Mouse (Mus musculus): Measurements from ENCODE around the gene Sez6l. TPM values are rescaled to one million over a fixed set of nuclear protein-coding genes. Genes with fewer than 3 reads are reported as not detected.

Sez6l gene
- total and polyA plus RNA-seq, 3 experiments, result not detected

DNA sequence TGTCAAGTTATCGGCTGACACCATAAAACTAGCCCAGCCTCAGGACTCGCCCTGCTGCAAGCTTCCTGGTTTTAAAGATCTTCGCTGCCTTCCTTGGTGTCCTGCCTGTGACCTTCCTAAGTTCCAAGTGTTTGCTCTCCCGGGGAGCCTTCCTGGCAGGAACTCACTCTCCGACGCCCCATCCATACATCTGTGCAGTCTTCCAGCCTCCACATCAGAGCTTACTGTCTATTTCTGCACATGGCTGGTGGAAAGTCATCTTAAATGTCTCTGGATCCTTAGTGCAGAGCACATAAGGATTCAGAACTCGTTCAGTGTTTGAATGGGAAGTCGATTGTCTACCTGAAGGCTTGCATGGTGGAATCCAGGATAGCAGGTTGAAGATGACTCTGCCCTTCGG, 59.5 kb downstream of the Sez6l start:
- TF ChIP-seq PAX5 (IDR thresholded peaks at IDR 0.05; ENCODE audit: low read length), result no peak
- TF ChIP-seq SIN3A (IDR thresholded peaks at IDR 0.05; ENCODE audit: low read length), result no peak
- no peak for TF ChIP-seq UBTF (IDR thresholded peaks at IDR 0.05; ENCODE audit: low read depth, low read length)
- no peak for TF ChIP-seq ZC3H11A (IDR thresholded peaks at IDR 0.05; ENCODE audit: low read depth, low read length)
- TF ChIP-seq EP300 (IDR thresholded peaks at IDR 0.05; ENCODE audit: low read length), result no peak
- no peak for TF ChIP-seq ZMIZ1 (IDR thresholded peaks at IDR 0.05; ENCODE audit: low read depth, low read length)
- TF ChIP-seq ZNF384 (IDR thresholded peaks at IDR 0.05; ENCODE audit: low read depth, low read length), result no peak
- no peak for TF ChIP-seq NRF1 (IDR thresholded peaks at IDR 0.05; ENCODE audit: low read depth, low read length)
- no peak for TF ChIP-seq JUND (conservative IDR thresholded peaks at IDR 0.05; ENCODE audit: low read depth, low read length)
- no peak for TF ChIP-seq POLR2AphosphoS2 (IDR thresholded peaks at IDR 0.05; ENCODE audit: low read depth, low read length)
- no peak for TF ChIP-seq TCF12 (IDR thresholded peaks at IDR 0.05; ENCODE audit: low read depth, low read length)
- TF ChIP-seq USF1 (IDR thresholded peaks at IDR 0.05; ENCODE audit: low read depth, low read length), result no peak
- Histone ChIP-seq H3K9ac (ENCODE audit: insufficient read depth, low read depth) (no peak overlapping the region), H3K9me3 (replicated peaks; ENCODE audit: low read length) (peaks cover 86% of the 10 kb centered on the region), H3K36me3 (replicated peaks in 1 of 2; ENCODE audit: control insufficient read depth in 1 of 2, insufficient read depth in 1 of 2, low read length in 1 of 2) (no peaks in the 10 kb centered on the region), H3K4me3 (replicated peaks in 1 of 3; ENCODE audit: low read depth in 2 of 3, low read length in 2 of 3, poor library complexity in 1 of 3) (no peak overlapping the region), H3K4me1 (ENCODE audit: control insufficient read depth in 1 of 2, insufficient read depth in 2 of 2) (no peaks in the 10 kb centered on the region), H3K27ac (ENCODE audit: insufficient read depth, low read depth) (no peak overlapping the region), H3K4me2 (ENCODE audit: insufficient read depth, low read depth, poor library complexity, severe bottlenecking) (no peak overlapping the region), H3K79me2 (replicated peaks; ENCODE audit: control insufficient read depth, extremely low read depth, insufficient read depth, poor library complexity, severe bottlenecking) (no peaks in the 10 kb centered on the region), H3K27me3 (replicated peaks) (no peaks in the 10 kb centered on the region)
- dilution Hi-C loops (cut with MboI; ENCODE audit: extremely low pct_ligation_motif_present, extremely low pct_unique_long_range_greater_than_20kb, low sequenced_read_pairs), result no loop called here
- DNase-seq (ENCODE audit: extremely low read depth), result no peak
- in situ Hi-C loops (cut with MboI; ENCODE audit: low pct_ligation_motif_present, low pct_unique_long_range_greater_than_20kb, low sequenced_read_pairs), result no loop called here

GRCm38 (mm10) chr5:112516527-112516926, 60.5 kb downstream of the Sez6l start:
- peaks cover 82% of the 10 kb centered on the region for H3K9me3 ChIP-seq (replicated peaks; ENCODE audit: low read length)
- H3K4me3 ChIP-seq (replicated peaks in 1 of 3; ENCODE audit: low read depth in 2 of 3, low read length in 2 of 3, poor library complexity in 1 of 3), result no peak overlapping the region
- dilution Hi-C loops (cut with MboI; ENCODE audit: extremely low pct_ligation_motif_present, extremely low pct_unique_long_range_greater_than_20kb, low sequenced_read_pairs) (no loop called here), in situ Hi-C loops (cut with MboI; ENCODE audit: low pct_ligation_motif_present, low pct_unique_long_range_greater_than_20kb, low sequenced_read_pairs) (no loop called here)
- no peaks in the 10 kb centered on the region for H3K36me3 ChIP-seq (replicated peaks in 1 of 2; ENCODE audit: control insufficient read depth in 1 of 2, insufficient read depth in 1 of 2, low read length in 1 of 2)
- no peaks in the 10 kb centered on the region for H3K79me2 ChIP-seq (replicated peaks; ENCODE audit: control insufficient read depth, extremely low read depth, insufficient read depth, poor library complexity, severe bottlenecking)
- no peaks in the 10 kb centered on the region for H3K27me3 ChIP-seq (replicated peaks)
- no peak for TF ChIP-seq RAD21 (IDR thresholded peaks at IDR 0.05; ENCODE audit: low read depth, low read length)
- no peak for TF ChIP-seq ZKSCAN1 (IDR thresholded peaks at IDR 0.05; ENCODE audit: borderline replicate concordance, low read depth, low read length)
- no peak for TF ChIP-seq SMC3 (IDR thresholded peaks at IDR 0.05; ENCODE audit: low read depth, low read length)
- no peak for TF ChIP-seq TCF12 (IDR thresholded peaks at IDR 0.05; ENCODE audit: low read depth, low read length)
- H3K4me1 ChIP-seq (ENCODE audit: control insufficient read depth in 1 of 2, insufficient read depth in 2 of 2), result no peaks in the 10 kb centered on the region
- no peak overlapping the region for H3K4me2 ChIP-seq (ENCODE audit: insufficient read depth, low read depth, poor library complexity, severe bottlenecking)
- no peak for DNase-seq (ENCODE audit: extremely low read depth)
- H3K9ac ChIP-seq (ENCODE audit: insufficient read depth, low read depth), result no peak overlapping the region
- no peak overlapping the region for H3K27ac ChIP-seq (ENCODE audit: insufficient read depth, low read depth)

GRCm38 (mm10) chr5:112510351-112510750, 66.6 kb downstream of the Sez6l start:
- no peak overlapping the region for H3K9ac ChIP-seq (ENCODE audit: insufficient read depth, low read depth)
- no peak overlapping the region for H3K27ac ChIP-seq (ENCODE audit: insufficient read depth, low read depth)
- no peaks in the 10 kb centered on the region for H3K27me3 ChIP-seq (replicated peaks)
- dilution Hi-C loops (cut with MboI; ENCODE audit: extremely low pct_ligation_motif_present, extremely low pct_unique_long_range_greater_than_20kb, low sequenced_read_pairs) (no loop called here), in situ Hi-C loops (cut with MboI; ENCODE audit: low pct_ligation_motif_present, low pct_unique_long_range_greater_than_20kb, low sequenced_read_pairs) (no loop called here)
- no peak for DNase-seq (ENCODE audit: extremely low read depth)
- no peak overlapping the region for H3K4me2 ChIP-seq (ENCODE audit: insufficient read depth, low read depth, poor library complexity, severe bottlenecking)
- H3K4me3 ChIP-seq (replicated peaks in 1 of 3; ENCODE audit: low read depth in 2 of 3, low read length in 2 of 3, poor library complexity in 1 of 3), result no peak overlapping the region
- H3K4me1 ChIP-seq (ENCODE audit: control insufficient read depth in 1 of 2, insufficient read depth in 2 of 2), result no peaks in the 10 kb centered on the region
- H3K79me2 ChIP-seq (replicated peaks; ENCODE audit: control insufficient read depth, extremely low read depth, insufficient read depth, poor library complexity, severe bottlenecking), result no peaks in the 10 kb centered on the region
- H3K36me3 ChIP-seq (replicated peaks in 1 of 2; ENCODE audit: control insufficient read depth in 1 of 2, insufficient read depth in 1 of 2, low read length in 1 of 2), result no peaks in the 10 kb centered on the region
- TF ChIP-seq E2F4 (IDR thresholded peaks at IDR 0.05; ENCODE audit: insufficient replicate concordance, low read depth, low read length) (no peak), TCF12 (IDR thresholded peaks at IDR 0.05; ENCODE audit: low read depth, low read length) (no peak), POLR2AphosphoS2 (IDR thresholded peaks at IDR 0.05; ENCODE audit: low read depth, low read length) (no peak), MAX (IDR thresholded peaks at IDR 0.05; ENCODE audit: low read length) (no peak), ETS1 (conservative IDR thresholded peaks at IDR 0.05; ENCODE audit: low read depth, low read length) (no peak), ZNF384 (IDR thresholded peaks at IDR 0.05; ENCODE audit: low read depth, low read length) (no peak), NELFE (IDR thresholded peaks at IDR 0.05; ENCODE audit: low read depth, low read length) (no peak)
- H3K9me3 ChIP-seq (replicated peaks; ENCODE audit: low read length), result peaks cover 86% of the 10 kb centered on the region
